Mouse (Mus musculus) gastrocnemius, postnatal 25 days (tissue): ENCODE data around the gene Net1. TPM values are rescaled to one million over a fixed set of nuclear protein-coding genes. Genes with fewer than 3 reads are reported as not detected.
A peak's percentile ranks its signal among the peaks of the same experiment; 100 is the strongest.
"Not testable (repeated sequence)": the region's sequence is repeated elsewhere in the genome, so short reads cannot be mapped to it uniquely, and the experiment has no call there.

Source experiments
- DNase-seq: peaks from one replicate; pipeline ENCODE4 v3.0.0; 2022
- long read RNA-seq, 2 experiments: library from polyadenylated mRNA; stranded (forward); transcript quantifications; one replicate each; pipeline ENCODE4 v2.0.0; 2021
- total RNA-seq, 2 experiments: library from RNA; stranded (reverse); gene quantifications; 1 replicate in 1 of 2; 2 replicates in 1 of 2; pipeline ENCODE4 v1.2.3; 2021

The Net1 gene
- 10 to 100 TPM; 38.7 to 43.5 TPM for total RNA-seq
- long read RNA-seq, experiment 1, partial matches to known transcripts = 0 of 42 reads
- long read RNA-seq, experiment 1, other reads (novel, unspliced or antisense) = 38 of 42 reads
- long read RNA-seq, experiment 2, transcript Net1-202 (10 exons, 3,871 nt) = major isoform, 7 of 37 reads
- long read RNA-seq, experiment 2, partial matches to known transcripts = 28 of 37 reads
- long read RNA-seq, experiment 2, other reads (novel, unspliced or antisense) = 1 of 37 reads

GRCm38 (mm10) chr13:3917571-3918311 lies at the start of gene Net1, which contains the start of gene Tubal3:
TSS of gene Net1 (minus strand) at chr13:3918220.
TSS of gene Tubal3 (plus strand) at chr13:3918274.
- DNase-seq = peak; percentile 76

- DNase-seq = no peak
Measured at GRCm38 (mm10) chr13:3951198-3951914, 33.3 kb upstream of the Net1 start.

- no peak for DNase-seq
Measured at GRCm38 (mm10) chr13:3949477-3949876, 31.5 kb upstream of the Net1 start.

GRCm38 (mm10) chr13:3947267-3947666 lies 29.2 kb upstream of the Net1 start:
- no peak for DNase-seq

GRCm38 (mm10) chr13:3945249-3945648 lies 27.2 kb upstream of the Net1 start, which contains the start of gene Ucn3:
TSS of gene Ucn3 (minus strand) at chr13:3945349.
- DNase-seq = no peak

GRCm38 (mm10) chr13:3944699-3945098 lies 26.7 kb upstream of the Net1 start:
- DNase-seq = no peak

GRCm38 (mm10) chr13:3926046-3926445 lies 8.0 kb upstream of the Net1 start:
- no peak for DNase-seq

- DNase-seq = no peak
Measured at GRCm38 (mm10) chr13:3925632-3926031, 7.6 kb upstream of the Net1 start.

- DNase-seq = no peak
Measured at GRCm38 (mm10) chr13:3924483-3924882, 6.5 kb upstream of the Net1 start.

- DNase-seq = no peak
Measured at GRCm38 (mm10) chr13:3913504-3913903, 4.5 kb downstream of the Net1 start.

GRCm38 (mm10) chr13:3910356-3910755 lies 7.7 kb downstream of the Net1 start:
- DNase-seq = no peak

- DNase-seq = no peak
Measured at GRCm38 (mm10) chr13:3908262-3908661, 9.8 kb downstream of the Net1 start.

- DNase-seq = no peak
Measured at GRCm38 (mm10) chr13:3907151-3907696, 10.8 kb downstream of the Net1 start.

GRCm38 (mm10) chr13:3899301-3899700 lies 18.7 kb downstream of the Net1 start:
- DNase-seq = no peak

GRCm38 (mm10) chr13:3898202-3898601 lies 19.8 kb downstream of the Net1 start:
- DNase-seq = not testable (repeated sequence)

GRCm38 (mm10) chr13:3896913-3897312 lies 21.1 kb downstream of the Net1 start:
- DNase-seq = peak; percentile 46

GRCm38 (mm10) chr13:3896032-3896431 lies 22.0 kb downstream of the Net1 start:
- no peak for DNase-seq

- DNase-seq = no peak
Measured at GRCm38 (mm10) chr13:3895397-3895980, 22.5 kb downstream of the Net1 start.

GRCm38 (mm10) chr13:3894549-3894948 lies 23.5 kb downstream of the Net1 start:
- no peak for DNase-seq

GRCm38 (mm10) chr13:3893126-3893734 lies 24.8 kb downstream of the Net1 start:
- DNase-seq = peak; percentile 89

GRCm38 (mm10) chr13:3892601-3893000 lies 25.4 kb downstream of the Net1 start:
- no peak for DNase-seq
